Mouse (Mus musculus) spleen, postnatal 14 days (tissue): ENCODE data around the gene Frmd7.

Experiments
- DNase-seq, 2 experiments: peaks; one replicate each; pipeline ENCODE4 v3.0.0; 2021 to 2022; ENCODE audit warnings: low spot score in 2 of 2

The Frmd7 gene

GRCm38 (mm10) chrX:50864734-50865133, 77.8 kb downstream of the Frmd7 start:
- no peak for DNase-seq

GRCm38 (mm10) chrX:50863771-50864170, 78.7 kb downstream of the Frmd7 start:
- DNase-seq = no peak

DNA sequence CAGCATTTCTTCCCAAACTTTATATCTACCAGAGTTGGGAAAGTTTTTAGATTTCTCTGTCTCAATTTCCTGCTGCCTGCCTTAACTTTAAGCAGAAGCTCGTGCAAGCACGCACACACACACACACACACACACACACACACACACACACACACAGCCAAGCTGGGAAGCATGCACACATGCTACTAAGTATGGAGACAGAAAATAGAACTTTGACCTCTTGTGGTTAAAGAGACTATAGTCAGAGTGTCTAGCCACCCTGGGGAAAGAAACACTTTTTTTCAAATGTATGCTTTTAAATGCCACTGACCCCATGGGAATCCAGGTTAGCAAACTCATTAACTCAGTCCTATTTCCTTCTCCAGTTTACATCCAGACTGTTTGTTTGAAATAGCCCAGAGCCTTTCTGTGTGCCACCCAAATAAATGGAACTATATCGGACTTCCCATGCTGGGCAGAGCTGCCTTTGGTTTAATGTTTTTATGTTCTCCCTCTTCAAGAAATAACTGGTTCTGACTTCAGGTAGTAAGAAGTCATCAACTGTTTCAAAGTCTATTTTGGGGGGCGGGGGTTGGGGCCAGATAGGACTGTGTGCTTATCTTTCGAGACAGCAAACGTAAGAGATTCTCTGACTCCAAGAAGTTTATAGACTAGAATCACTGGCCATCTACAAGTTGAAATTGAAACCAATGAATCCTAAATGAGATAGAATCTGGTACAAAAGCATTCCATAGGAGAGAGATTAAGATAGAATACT, 91.9 kb downstream of the Frmd7 start:
- no peak for DNase-seq
